Mouse (Mus musculus) hindbrain, embryonic 11.5 days (tissue): Measurements from ENCODE around the gene Hmg20a. TPM values are rescaled to one million over a fixed set of nuclear protein-coding genes. Genes with fewer than 3 reads are reported as not detected.

Experiments used
- ATAC-seq: fragments of 200-750 bp; cut with Nextera tagmentation; 2 replicates; pipeline ENCODE4 v1.8.0; 2017; ENCODE audit warnings: mild to moderate bottlenecking, moderate TSS enrichment, moderate library complexity; ENCODE audit not compliant: low FRiP score
- DNase-seq: peaks from one replicate; pipeline ENCODE4 v3.0.0-alpha.2; 2015; ENCODE audit warnings: low spot score
- H3K27ac ChIP-seq: fragments of 300-500 bp; sonication (generic); 2 replicates; pipeline ENCODE4 v1.5.1; 2014; ENCODE audit warnings: mild to moderate bottlenecking, low read depth, low read length
- H3K27me3 ChIP-seq: fragments of 300-500 bp; sonication (generic); 2 replicates; pipeline ENCODE4 v1.6.1; 2014; ENCODE audit warnings: mild to moderate bottlenecking, low read length, moderate library complexity, mixed read lengths; ENCODE audit not compliant: control insufficient read depth, insufficient read depth
- H3K36me3 ChIP-seq: fragments of 300-500 bp; sonication (generic); 2 replicates; pipeline ENCODE4 v1.6.1; 2014; ENCODE audit warnings: mild to moderate bottlenecking, low read length, moderate library complexity, mixed read lengths; ENCODE audit not compliant: control insufficient read depth, insufficient read depth
- H3K4me1 ChIP-seq: fragments of 300-500 bp; sonication (generic); replicated peaks from 2 replicates; pipeline ENCODE4 v1.6.1; 2014; ENCODE audit warnings: low read length, mixed read lengths; ENCODE audit not compliant: control insufficient read depth, insufficient read depth
- H3K4me2 ChIP-seq: fragments of 300-500 bp; sonication (generic); replicated peaks from 2 replicates; pipeline ENCODE4 v1.6.1; 2014; ENCODE audit warnings: mild to moderate bottlenecking, low read depth, low read length
- H3K4me3 ChIP-seq: fragments of 300-500 bp; sonication (generic); 2 replicates; pipeline ENCODE4 v1.5.1; 2014; ENCODE audit warnings: low read depth, low read length
- H3K9ac ChIP-seq: fragments of 300-500 bp; sonication (generic); 2 replicates; pipeline ENCODE4 v1.6.1; 2014; ENCODE audit warnings: low read depth, low read length
- H3K9me3 ChIP-seq: fragments of 300-500 bp; sonication (generic); 2 replicates; pipeline ENCODE4 v1.6.1; 2016; ENCODE audit warnings: low read length; ENCODE audit not compliant: control insufficient read depth
- WGBS: fragments of 180-500 bp; shearing (Covaris S2); extraction: QIAGEN DNeasy Blood & Tissue Kit; methylation state at CpG from one replicate; pipeline ENCODE4 v1.1.7; 2014; 5-methylcytosine and 5-hydroxymethylcytosine counted together
- polyA plus RNA-seq: library from polyadenylated mRNA; unstranded; fragments of >200 nt; fragmentation: Nextera tagmentation; extraction: Ambion mirVana; gene quantifications from 2 replicates; pipeline ENCODE4 v1.2.1, GENCODE M21; 2014

Gene Hmg20a
- polyA plus RNA-seq, 1 experiment from 2014 or later, result 76.2 TPM

- no peak overlapping the region for H3K27ac ChIP-seq
- ATAC-seq (no peak), DNase-seq (no peak)
- peaks cover 4% of the 10 kb centered on the region; the same call in 1 of the 2 replicates for H3K4me1 ChIP-seq
- 56% methylated on average over 5 of the region's 5 CpGs for WGBS
- no peaks in the 10 kb centered on the region for H3K27me3 ChIP-seq
- no peak overlapping the region for H3K4me3 ChIP-seq
- H3K36me3 ChIP-seq, result no peaks in the 10 kb centered on the region
- no peaks in the 10 kb centered on the region for H3K9me3 ChIP-seq
- H3K9ac ChIP-seq, result no peak overlapping the region
- no peak overlapping the region for H3K4me2 ChIP-seq
These were observed 86.1 kb downstream of the Hmg20a start for GRCm38 (mm10) chr9:56504511-56504910.

GRCm38 (mm10) chr9:56505083-56505792, 86.8 kb downstream of the Hmg20a start:
- no peaks in the 10 kb centered on the region for H3K9me3 ChIP-seq
- ATAC-seq (no peak), DNase-seq (no peak)
- H3K27me3 ChIP-seq, result no peaks in the 10 kb centered on the region
- H3K4me2 ChIP-seq, result no peak overlapping the region
- peaks cover 4% of the 10 kb centered on the region; the same call in 1 of the 2 replicates for H3K4me1 ChIP-seq
- no peaks in the 10 kb centered on the region for H3K36me3 ChIP-seq
- peak overlapping the region; percentile 27; the same call in 1 of the 2 replicates for H3K27ac ChIP-seq
- H3K4me3 ChIP-seq, result no peak overlapping the region
- WGBS, result 53% methylated on average over 9 of the region's 9 CpGs
- H3K9ac ChIP-seq, result no peak overlapping the region

- DNase-seq (peak; percentile 95), ATAC-seq (peak; percentile 86)
- Histone ChIP-seq H3K27me3 (no peaks in the 10 kb centered on the region), H3K4me2 (peak overlapping the region; percentile 80), H3K4me1 (peaks cover 4% of the 10 kb centered on the region; the same call in 1 of the 2 replicates), H3K9me3 (no peaks in the 10 kb centered on the region), H3K9ac (peak overlapping the region; percentile 75), H3K4me3 (peak overlapping the region; percentile 36), H3K36me3 (no peaks in the 10 kb centered on the region), H3K27ac (peak overlapping the region; percentile 89)
- WGBS, result 2% methylated on average over 31 of the region's 31 CpGs
These were observed 87.7 kb downstream of the Hmg20a start for GRCm38 (mm10) chr9:56505793-56506755.

- Histone ChIP-seq H3K4me2 (peak overlapping the region; percentile 80), H3K27ac (peak overlapping the region; percentile 89), H3K9me3 (no peaks in the 10 kb centered on the region), H3K27me3 (no peaks in the 10 kb centered on the region), H3K36me3 (no peaks in the 10 kb centered on the region), H3K4me1 (peaks cover 4% of the 10 kb centered on the region; the same call in 1 of the 2 replicates), H3K9ac (peak overlapping the region; percentile 75), H3K4me3 (peak overlapping the region; percentile 36)
- peak; percentile 31 for DNase-seq
- WGBS, result 16% methylated on average over 25 of the region's 25 CpGs
- no peak for ATAC-seq
These were observed 88.7 kb downstream of the Hmg20a start for GRCm38 (mm10) chr9:56506931-56507681.

GRCm38 (mm10) chr9:56507682-56508061, 89.3 kb downstream of the Hmg20a start:
- no peak overlapping the region for H3K4me3 ChIP-seq
- 59% methylated on average over 4 of the region's 4 CpGs for WGBS
- H3K27me3 ChIP-seq, result no peaks in the 10 kb centered on the region
- no peaks in the 10 kb centered on the region for H3K9me3 ChIP-seq
- ATAC-seq (no peak), DNase-seq (no peak)
- H3K4me1 ChIP-seq, result peaks cover 4% of the 10 kb centered on the region; the same call in 1 of the 2 replicates
- H3K27ac ChIP-seq, result no peak overlapping the region
- H3K36me3 ChIP-seq, result no peaks in the 10 kb centered on the region
- H3K4me2 ChIP-seq, result peak overlapping the region; percentile 80
- H3K9ac ChIP-seq, result peak overlapping the region; percentile 75; the same call in 1 of the 2 replicates

GRCm38 (mm10) chr9:56508835-56509451, 90.5 kb downstream of the Hmg20a start:
- Histone ChIP-seq H3K4me1 (peaks cover 4% of the 10 kb centered on the region; the same call in 1 of the 2 replicates), H3K36me3 (no peaks in the 10 kb centered on the region), H3K9ac (no peak overlapping the region), H3K9me3 (no peaks in the 10 kb centered on the region), H3K27me3 (no peaks in the 10 kb centered on the region), H3K27ac (no peak overlapping the region), H3K4me2 (no peak overlapping the region), H3K4me3 (no peak overlapping the region)
- DNase-seq (no peak), ATAC-seq (no peak)
- 79% methylated on average over 11 of the region's 11 CpGs for WGBS

- Histone ChIP-seq H3K36me3 (no peaks in the 10 kb centered on the region), H3K9ac (no peak overlapping the region), H3K4me3 (no peak overlapping the region), H3K27ac (no peak overlapping the region), H3K9me3 (no peaks in the 10 kb centered on the region), H3K4me1 (peaks cover 4% of the 10 kb centered on the region; the same call in 1 of the 2 replicates), H3K27me3 (no peaks in the 10 kb centered on the region), H3K4me2 (no peak overlapping the region)
- DNase-seq (no peak), ATAC-seq (no peak)
- WGBS, result 86% methylated on average over 2 of the region's 2 CpGs
These were observed 91.9 kb downstream of the Hmg20a start for GRCm38 (mm10) chr9:56510281-56510680.

- no peak overlapping the region for H3K9ac ChIP-seq
- whole genome bisulfite sequencing, result 87% methylated on average over 4 of the region's 4 CpGs
- no peak overlapping the region for H3K27ac ChIP-seq
- no peaks in the 10 kb centered on the region for H3K27me3 ChIP-seq
- DNase-seq (no peak), ATAC-seq (no peak)
- no peak overlapping the region for H3K4me3 ChIP-seq
- H3K4me1 ChIP-seq, result peaks cover 2% of the 10 kb centered on the region; the same call in 1 of the 2 replicates
- no peak overlapping the region for H3K4me2 ChIP-seq
- H3K9me3 ChIP-seq, result no peaks in the 10 kb centered on the region
- no peaks in the 10 kb centered on the region for H3K36me3 ChIP-seq
These were observed 94.1 kb downstream of the Hmg20a start for GRCm38 (mm10) chr9:56512486-56512885.
